Mouse (Mus musculus) activated CD4-positive, CD25-positive, alpha-beta regulatory T cell, adult 4 months (primary cell): ENCODE data around the gene Fblim1. TPM values are rescaled to one million over a fixed set of nuclear protein-coding genes. Genes with fewer than 3 reads are reported as not detected.

Source experiments
- ATAC-seq: one replicate; pipeline ENCODE4 v1.8.0; 2017
- polyA plus RNA-seq, 2 experiments: library from polyadenylated mRNA; unstranded; fragments of 100-300 nt; shearing (Covaris generic); gene quantifications; one replicate each; pipeline ENCODE4 v1.2.1; 2017

The Fblim1 gene
- polyA plus RNA-seq, 2 experiments from 2014 or later: 0.29 TPM; not detected in 1

DNA sequence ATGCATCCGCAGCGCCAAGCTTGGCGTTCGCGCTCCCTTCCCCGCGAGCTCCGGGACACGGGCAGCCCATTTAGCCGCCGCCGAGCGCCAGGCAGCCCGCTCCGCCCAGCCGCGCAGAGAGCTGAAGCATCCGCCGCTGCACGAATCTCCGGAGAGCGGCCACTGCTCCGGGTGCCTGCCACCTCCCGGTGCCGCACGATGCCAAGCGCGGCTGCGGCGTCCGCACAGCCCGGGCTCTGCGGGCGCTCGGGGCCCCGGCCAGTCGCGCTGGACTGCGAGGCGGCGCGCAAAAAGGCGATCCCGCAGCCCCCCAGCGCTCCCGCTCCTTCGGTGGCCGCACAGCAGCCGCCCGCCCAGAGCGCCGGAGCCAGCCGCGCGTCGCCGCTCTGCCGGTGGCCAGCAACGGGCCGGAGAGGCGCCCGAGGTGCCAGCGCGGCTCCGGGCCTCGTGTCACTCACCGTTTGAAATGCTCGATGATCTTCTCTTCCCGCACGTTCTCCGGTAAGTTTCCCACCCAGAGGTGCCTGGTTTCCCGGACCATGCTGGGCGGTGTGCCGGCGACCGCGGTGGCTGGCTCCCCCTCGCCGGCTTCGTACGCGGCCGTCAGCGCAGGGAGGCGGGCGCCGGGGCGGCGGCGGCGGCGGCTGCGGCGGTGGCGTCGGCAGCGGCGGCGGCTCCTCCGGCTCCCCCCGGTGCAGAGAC lies 68.0 kb downstream of the Fblim1 start:
- peak; percentile 24 for ATAC-seq

DNA sequence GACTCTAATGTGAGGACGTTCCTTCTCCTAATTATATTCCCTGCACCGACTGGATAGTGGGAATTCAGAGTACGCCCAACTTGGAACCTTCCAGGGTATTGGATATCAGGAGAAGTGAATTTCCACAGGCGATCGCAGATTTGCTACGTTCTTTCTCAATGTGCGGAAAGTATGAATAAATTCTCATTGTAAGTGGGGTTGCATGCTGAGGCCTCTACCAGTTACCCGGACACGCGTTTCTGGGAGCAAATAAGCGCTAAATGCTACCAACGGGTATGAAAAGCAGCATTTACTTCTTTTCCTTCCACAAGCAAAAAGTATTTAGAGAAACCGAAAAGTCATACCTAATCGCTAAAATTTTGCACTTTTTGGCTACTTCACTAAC lies 68.7 kb downstream of the Fblim1 start:
- no peak for ATAC-seq

DNA sequence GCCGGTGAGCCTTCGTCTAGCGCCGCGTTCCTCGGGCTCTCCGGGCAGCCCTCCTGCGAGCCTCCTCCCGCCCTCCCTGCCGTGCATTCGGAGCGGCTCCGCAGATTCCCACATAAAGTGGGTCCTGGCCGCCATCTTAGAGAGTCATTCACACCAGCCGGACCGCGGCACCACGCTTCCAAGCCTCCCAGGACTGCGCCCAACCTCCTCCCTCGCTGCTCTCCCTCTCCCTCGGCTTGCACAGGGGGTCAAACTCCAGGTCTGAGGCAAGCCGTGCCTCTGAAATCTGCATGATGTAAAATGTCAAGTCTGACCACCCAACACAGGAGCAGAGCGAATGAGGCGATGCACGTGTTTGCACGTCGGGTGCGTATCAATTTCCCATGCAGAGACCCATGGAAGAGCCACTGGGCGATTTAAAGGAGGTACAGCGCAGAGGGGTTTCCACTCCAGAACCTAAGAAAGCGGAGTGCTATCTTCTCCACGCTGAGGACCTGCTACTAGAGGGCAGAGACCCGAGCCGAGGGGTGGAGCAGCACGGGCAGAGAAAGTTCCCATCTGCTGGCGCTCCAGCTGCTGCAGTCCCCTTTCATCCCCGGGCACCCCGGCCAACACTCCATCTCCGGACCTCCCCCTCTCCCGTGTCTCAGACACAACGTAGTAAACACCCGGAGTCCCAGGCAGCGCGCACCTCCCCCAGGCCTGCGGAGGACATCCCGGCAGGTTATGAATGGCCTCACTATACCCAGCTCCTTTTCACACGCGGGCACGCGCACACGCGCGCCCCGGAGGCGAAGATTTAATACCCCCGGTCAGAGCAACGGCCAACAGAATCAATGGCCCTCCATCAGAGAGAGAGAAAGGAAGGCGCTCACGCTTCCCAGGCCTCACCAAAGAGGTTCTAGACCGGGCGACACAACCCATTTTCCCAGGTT lies 69.3 kb downstream of the Fblim1 start:
- no peak for ATAC-seq

DNA sequence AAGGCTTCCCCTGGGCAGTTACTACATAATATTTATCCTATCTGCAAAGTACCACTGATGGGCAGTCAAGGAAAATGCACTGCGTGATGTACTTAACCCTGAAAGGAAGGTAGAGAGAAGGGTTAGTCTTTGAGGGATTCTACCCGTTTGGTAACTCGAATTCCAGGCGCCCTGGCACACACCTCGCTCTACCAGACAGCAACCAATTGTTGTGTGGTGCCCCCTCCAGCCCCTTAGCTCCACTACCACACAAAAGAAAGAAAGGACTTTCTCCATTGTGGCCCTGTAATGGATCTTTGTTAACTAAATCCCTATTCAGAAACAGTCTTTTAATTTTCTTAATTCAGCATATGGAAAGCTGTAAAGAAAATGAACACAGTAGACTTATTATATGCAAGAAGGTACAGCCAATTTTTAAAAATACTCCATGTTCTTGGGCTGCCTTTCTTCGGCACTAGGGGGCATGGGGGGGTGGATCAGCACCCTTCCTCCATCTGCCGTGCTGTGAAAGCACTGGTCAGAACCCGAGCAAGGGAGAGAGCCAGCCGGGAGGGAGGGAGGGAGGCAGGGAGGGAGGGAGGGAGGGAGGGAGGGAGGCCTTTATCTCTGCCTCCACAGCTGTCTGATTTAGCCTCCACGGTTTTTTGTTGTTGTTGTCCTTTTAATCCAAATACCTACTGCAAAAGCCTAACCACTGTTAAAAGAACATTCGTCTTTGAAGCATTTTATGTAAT lies 70.8 kb downstream of the Fblim1 start:
- no peak for ATAC-seq

DNA sequence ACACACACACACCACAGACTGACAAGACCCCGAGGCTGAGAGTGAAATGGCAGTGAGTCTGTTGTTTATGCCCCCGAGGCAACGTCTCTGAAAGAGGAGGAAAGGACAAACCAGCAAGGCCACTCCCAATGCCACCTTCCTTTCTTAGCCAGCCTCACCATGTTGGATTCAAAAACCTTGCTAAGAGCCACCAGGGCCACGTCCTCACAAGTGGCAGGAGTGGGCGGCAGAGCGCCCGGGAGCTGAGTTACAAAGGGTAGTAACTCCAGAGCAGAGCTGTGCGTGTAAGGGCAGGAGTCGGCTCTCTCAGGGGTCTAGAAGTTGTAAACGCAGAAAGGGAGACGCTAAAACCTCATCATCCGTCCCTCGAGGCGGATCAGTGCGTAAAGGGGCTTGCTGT lies 74.9 kb downstream of the Fblim1 start:
- ATAC-seq: no peak

DNA sequence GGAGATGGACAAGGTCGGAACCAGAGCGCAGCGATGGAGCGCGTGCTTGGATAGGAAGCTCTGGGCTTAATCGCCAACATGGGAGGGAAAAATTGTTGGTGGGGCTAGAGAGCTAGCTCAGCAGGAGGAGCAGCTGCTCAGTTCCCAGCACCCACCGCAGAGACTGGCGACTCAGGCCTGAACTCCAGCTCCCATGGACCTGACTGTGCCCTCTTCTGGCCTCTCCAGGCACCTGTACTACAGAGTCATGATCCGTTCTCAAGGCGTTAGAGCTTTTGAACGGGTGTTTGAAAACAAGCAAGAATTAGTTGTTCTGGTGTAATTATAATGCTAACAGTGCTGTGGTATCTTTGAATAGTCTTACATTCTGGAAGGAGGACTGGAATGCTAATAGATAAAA lies 77.0 kb downstream of the Fblim1 start:
- no peak for ATAC-seq

DNA sequence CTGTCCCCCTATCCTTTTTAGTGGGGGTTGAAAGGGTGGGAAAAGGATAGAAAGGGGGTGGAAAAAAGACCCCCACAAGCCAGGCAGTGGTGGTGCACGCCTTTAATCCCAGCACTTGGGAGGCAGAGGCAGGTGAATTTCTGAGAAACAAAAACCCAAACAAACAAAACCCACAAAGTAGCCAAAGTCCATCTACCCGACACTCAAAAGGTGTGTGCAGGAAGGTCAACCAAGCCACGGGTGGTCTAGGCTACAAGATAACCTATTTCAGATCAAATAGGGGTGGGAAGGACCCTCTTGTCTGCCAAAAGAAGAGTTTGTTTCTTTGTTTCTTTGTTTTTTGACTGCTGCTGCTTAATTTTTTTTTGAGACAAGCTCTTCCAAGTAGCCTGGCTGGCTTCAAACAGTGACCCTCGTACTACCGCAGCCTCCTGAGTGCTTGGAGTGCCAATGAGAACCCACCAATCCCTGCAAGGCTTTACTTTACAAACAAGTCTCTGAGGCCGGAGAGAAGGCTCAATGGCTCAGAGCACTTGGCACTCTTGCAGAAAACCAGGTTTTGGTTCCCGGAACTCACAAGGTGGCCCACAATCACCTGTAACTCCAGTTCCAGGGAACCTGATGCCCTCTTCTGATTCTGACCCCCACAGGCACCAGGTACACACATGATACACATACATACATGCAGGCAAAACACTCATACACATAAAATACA lies 78.8 kb downstream of the Fblim1 start:
- no peak for ATAC-seq

Other genes with a start within 250 kb of the Fblim1 start
- not detected for gene Fam131c, start 237.9 kb downstream of the Fblim1 start, polyA plus RNA-seq
- gene Clcnka, start 207.4 kb downstream of the Fblim1 start, polyA plus RNA-seq: not detected
- gene Clcnkb, start 190.1 kb downstream of the Fblim1 start, polyA plus RNA-seq: not detected
- gene Hspb7, start 185.3 kb downstream of the Fblim1 start, polyA plus RNA-seq: not detected
- not detected for gene Srarp, start 170.0 kb downstream of the Fblim1 start, polyA plus RNA-seq
- 10 to 100 TPM; 13.6 to 16.3 TPM for gene Zbtb17, start 161.4 kb downstream of the Fblim1 start, polyA plus RNA-seq
- 10 to 100 TPM in 1 of 2 experiments, 1 to 10 TPM in 1; 9.3 to 15.9 TPM for gene Spen, start 67.5 kb downstream of the Fblim1 start, polyA plus RNA-seq
- gene Tmem82, start 12.5 kb upstream of the Fblim1 start, polyA plus RNA-seq: under 1 TPM in 1 of 2 experiments, not detected in 1; 0.19 TPM
- gene Slc25a34, start 17.7 kb upstream of the Fblim1 start, polyA plus RNA-seq: not detected
- 1 to 10 TPM; 3.3 to 3.4 TPM for gene Plekhm2, start 58.8 kb upstream of the Fblim1 start, polyA plus RNA-seq
- not detected for gene Rsc1a1, start 79.5 kb upstream of the Fblim1 start, polyA plus RNA-seq
- 10 to 100 TPM; 14.1 to 15.6 TPM for gene Ddi2, start 117.3 kb upstream of the Fblim1 start, polyA plus RNA-seq
- gene Agmat, start 140.6 kb upstream of the Fblim1 start, polyA plus RNA-seq: not detected
- 1 to 10 TPM; 5.1 to 5.4 TPM for gene Dnajc16, start 184.8 kb upstream of the Fblim1 start, polyA plus RNA-seq
- gene Casp9, start 187.5 kb upstream of the Fblim1 start, polyA plus RNA-seq: 1 to 10 TPM; 6.9 to 7.4 TPM
- gene Cela2a, start 220.1 kb upstream of the Fblim1 start, polyA plus RNA-seq: 1 to 10 TPM in 1 of 2 experiments, not detected in 1; 1.0 TPM
- gene Ctrc, start 240.3 kb upstream of the Fblim1 start, polyA plus RNA-seq: not detected